In the genomic region with DNA sequence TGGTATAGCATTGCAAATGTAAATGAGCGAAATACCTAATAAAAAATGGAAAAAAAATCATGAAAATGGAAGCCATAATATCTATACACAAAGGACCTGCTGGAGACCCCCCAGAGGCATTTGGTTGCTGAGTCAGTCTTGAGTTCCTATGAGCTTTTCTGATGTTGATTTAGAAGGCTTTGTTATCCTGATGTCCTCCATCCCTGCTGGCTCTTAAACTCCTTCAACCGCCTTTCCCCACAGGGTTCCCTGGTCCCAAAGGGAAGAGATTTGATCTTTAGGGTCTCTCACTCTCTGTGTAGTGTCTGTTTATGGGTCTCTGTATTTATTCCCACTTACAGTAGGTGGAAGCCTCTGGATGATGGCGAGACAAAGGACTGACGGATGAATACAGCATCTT, we compare ENCODE assay signal across 27 mouse cellular contexts.
DNase-seq lines count a peak whose midpoint lies in the region; ATAC-seq lines count a peak whose summit lies in the region.
"Had no signal": no experiment of that assay in that cellular context is flagged by ENCODE, and none has a peak within 500 bp of the region (broad histone marks: within the 10 kb centered on the region; RNA-seq: fewer than 3 reads in every experiment).

No protein-coding gene starts in this region.

- peak; percentile 1 for DNase-seq in midbrain, embryonic 11.5 days (ENCODE audit: low spot score, missing footprints)
- DNase-seq in R1 (ENCODE audit: low read depth, low spot score) = peak; percentile 78
- no peak for DNase-seq in urinary bladder, adult 18-20 months (ENCODE audit: low spot score in 2 of 2)
- no peak for DNase-seq in left cerebral cortex, adult 8-10 months (ENCODE audit: low spot score in 2 of 2)
- DNase-seq: adrenal gland, adult 8-10 months; adrenal gland, postnatal 14 days; adrenal gland, postnatal 36 days; B cell, adult 2 months; cerebellum, adult 11-12 months; cerebellum, adult 2 months; cerebellum, adult 9-10 months; cerebellum, postnatal 10 days; cerebellum, postnatal 25 days; embryo, embryonic 11 days had no signal

- H3K4me2 ChIP-seq in midbrain, embryonic 11.5 days = no peak overlapping the region
- H3K4me2 ChIP-seq in midbrain, embryonic 15.5 days = no peak overlapping the region
- H3K4me2 ChIP-seq: embryonic facial prominence, embryonic 13.5 days; embryonic facial prominence, embryonic 15.5 days; forebrain, embryonic 12.5 days had no signal

- WGBS in midbrain, embryonic 11.5 days = 86% methylated on average over 4 of the region's 4 CpGs
- WGBS in midbrain, embryonic 15.5 days = 88% methylated on average over 4 of the region's 4 CpGs

- no peak overlapping the region for H3K4me3 ChIP-seq in midbrain, embryonic 11.5 days (ENCODE audit: low read depth, low read length)
- no peak overlapping the region for H3K4me3 ChIP-seq in midbrain, embryonic 15.5 days
- H3K4me3 ChIP-seq: embryonic facial prominence, embryonic 13.5 days; embryonic facial prominence, embryonic 15.5 days; erythroblast, embryonic 14.5 days; forebrain, embryonic 10.5 days; forebrain, embryonic 12.5 days had no signal

- H3K9me3 ChIP-seq in midbrain, embryonic 11.5 days (ENCODE audit: control insufficient read depth, low read length) = no peaks in the 10 kb centered on the region
- H3K9me3 ChIP-seq in midbrain, embryonic 15.5 days = no peaks in the 10 kb centered on the region
- H3K9me3 ChIP-seq: embryonic facial prominence, embryonic 13.5 days; embryonic facial prominence, embryonic 15.5 days; forebrain, embryonic 10.5 days; forebrain, embryonic 12.5 days; G1E had no signal

- no peaks in the 10 kb centered on the region for H3K27me3 ChIP-seq in midbrain, embryonic 11.5 days (ENCODE audit: control insufficient read depth, insufficient read depth, low read length)
- H3K27me3 ChIP-seq in midbrain, embryonic 15.5 days (replicated peaks) = no peaks in the 10 kb centered on the region
- H3K27me3 ChIP-seq: CH12.LX; embryonic facial prominence, embryonic 13.5 days; embryonic facial prominence, embryonic 15.5 days; forebrain, embryonic 12.5 days; Patski had no signal

- no peak for ATAC-seq in midbrain, embryonic 11.5 days (ENCODE audit: low FRiP score)
- ATAC-seq in midbrain, embryonic 15.5 days (replicated peaks) = no peak
- ATAC-seq: activated CD4-positive, CD25-positive, alpha-beta regulatory T cell, adult 4 months; CD4-positive, CD25-positive, alpha-beta regulatory T cell, adult 4 months; forebrain, embryonic 14.5 days; forebrain, embryonic 16.5 days; Patski had no signal

- H3K27ac ChIP-seq in midbrain, embryonic 11.5 days (ENCODE audit: low read depth, low read length) = no peak overlapping the region
- H3K27ac ChIP-seq in midbrain, embryonic 15.5 days = no peak overlapping the region
- H3K27ac ChIP-seq: embryonic facial prominence, embryonic 13.5 days; embryonic facial prominence, embryonic 15.5 days; forebrain, embryonic 10.5 days; forebrain, embryonic 12.5 days had no signal

- no peaks in the 10 kb centered on the region for H3K4me1 ChIP-seq in midbrain, embryonic 11.5 days (ENCODE audit: control insufficient read depth, insufficient read depth, low read length)
- no peaks in the 10 kb centered on the region for H3K4me1 ChIP-seq in midbrain, embryonic 15.5 days
- H3K4me1 ChIP-seq: embryonic facial prominence, embryonic 13.5 days; embryonic facial prominence, embryonic 15.5 days; forebrain, embryonic 10.5 days; forebrain, embryonic 12.5 days had no signal

- H3K9ac ChIP-seq in midbrain, embryonic 11.5 days (ENCODE audit: low read length) = no peak overlapping the region
- H3K9ac ChIP-seq in midbrain, embryonic 15.5 days = no peak overlapping the region
- H3K9ac ChIP-seq: embryonic facial prominence, embryonic 13.5 days; embryonic facial prominence, embryonic 15.5 days; forebrain, embryonic 12.5 days had no signal

- no peaks in the 10 kb centered on the region for H3K36me3 ChIP-seq in midbrain, embryonic 11.5 days (ENCODE audit: control insufficient read depth, insufficient read depth, low read length)
- H3K36me3 ChIP-seq in midbrain, embryonic 15.5 days (replicated peaks) = no peaks in the 10 kb centered on the region
- H3K36me3 ChIP-seq: embryonic facial prominence, embryonic 13.5 days; embryonic facial prominence, embryonic 15.5 days; forebrain, embryonic 10.5 days; forebrain, embryonic 12.5 days; G1E had no signal

Comparison
In these comparisons a context has a peak if more than half of its experiments do, and no peak if none do; other contexts are left out.
1. DNase-seq: peak in midbrain, embryonic 11.5 days (single experiment) and R1 (single experiment); none in urinary bladder, adult 18-20 months (0 of 2) and left cerebral cortex, adult 8-10 months (0 of 2).